In the genomic region with DNA sequence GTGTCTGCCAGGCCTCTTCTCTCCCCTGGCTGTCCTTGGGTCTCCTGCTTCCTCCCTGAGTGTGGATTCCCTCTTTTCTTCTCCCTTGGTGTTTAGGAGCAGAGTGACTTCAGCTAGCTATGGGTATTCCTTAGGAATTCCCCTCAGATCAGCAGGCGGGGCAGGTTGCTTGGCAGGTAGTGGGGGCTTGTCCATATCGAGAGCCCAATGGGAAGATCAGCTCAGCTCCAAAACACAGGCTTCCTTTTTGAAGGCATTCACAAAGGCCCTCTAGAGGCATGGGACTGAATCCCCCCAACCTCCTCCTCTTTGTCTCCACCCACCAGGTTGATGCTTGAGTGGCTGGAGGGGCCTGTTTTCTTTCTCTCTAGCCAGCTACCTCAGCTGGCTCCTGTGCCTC, we compare ENCODE assay signal across 8 mouse cellular contexts. TPM values are rescaled to one million over a fixed set of nuclear protein-coding genes. Genes with fewer than 3 reads are reported as not detected.
DNase-seq lines count a peak whose midpoint lies in the region; ATAC-seq and TF ChIP-seq lines count a peak whose summit lies in the region.

No protein-coding gene starts in this region.

- no peak for ATAC-seq in kidney, embryonic 16.5 days (ENCODE audit: low FRiP score, low TSS enrichment)
- ATAC-seq in embryonic facial prominence, embryonic 13.5 days (ENCODE audit: insufficient number of reproducible peaks, insufficient read depth, low FRiP score, low TSS enrichment, low read depth) = no peak
- ATAC-seq in intestine, embryonic 14.5 days (replicated peaks; ENCODE audit: low FRiP score, low TSS enrichment, low read depth) = no peak
- ATAC-seq in neural tube, embryonic 13.5 days (ENCODE audit: low read depth) = no peak

- H3K27ac ChIP-seq in kidney, embryonic 16.5 days (ENCODE audit: low read length) = peak overlapping the region; percentile 15; the same call in 1 of the 2 replicates
- no peak overlapping the region for H3K27ac ChIP-seq in kidney, adult 2 months (ENCODE audit: insufficient read depth, low read depth, low read length)
- peak overlapping the region; percentile 90 for H3K27ac ChIP-seq in embryonic facial prominence, embryonic 13.5 days
- H3K27ac ChIP-seq in intestine, embryonic 14.5 days (ENCODE audit: low read depth) = no peak overlapping the region
- peak overlapping the region; percentile 91 for H3K27ac ChIP-seq in neural tube, embryonic 13.5 days (replicated peaks)

- H3K27me3 ChIP-seq in kidney, embryonic 16.5 days (ENCODE audit: insufficient read depth, low read length) = no peaks in the 10 kb centered on the region
- H3K27me3 ChIP-seq in kidney, adult 2 months (replicated peaks; ENCODE audit: control insufficient read depth, insufficient read depth, low read length) = no peaks in the 10 kb centered on the region
- no peaks in the 10 kb centered on the region for H3K27me3 ChIP-seq in embryonic facial prominence, embryonic 13.5 days
- no peaks in the 10 kb centered on the region for H3K27me3 ChIP-seq in intestine, embryonic 14.5 days (replicated peaks; ENCODE audit: control insufficient read depth, insufficient read depth, low read length)
- no peaks in the 10 kb centered on the region for H3K27me3 ChIP-seq in neural tube, embryonic 13.5 days

- H3K4me2 ChIP-seq in kidney, embryonic 16.5 days (replicated peaks; ENCODE audit: low read depth, low read length) = peak overlapping the region; percentile 92
- H3K4me2 ChIP-seq in embryonic facial prominence, embryonic 13.5 days = peak overlapping the region; percentile 92
- peak overlapping the region; percentile 91 for H3K4me2 ChIP-seq in intestine, embryonic 14.5 days (ENCODE audit: low read length)
- H3K4me2 ChIP-seq in neural tube, embryonic 13.5 days = peak overlapping the region; percentile 92

- H3K4me1 ChIP-seq in kidney, embryonic 16.5 days (ENCODE audit: insufficient read depth, low read length) = peaks cover 36% of the 10 kb centered on the region
- H3K4me1 ChIP-seq in kidney, adult 2 months (ENCODE audit: control insufficient read depth, insufficient read depth, low read length) = peaks cover 22% of the 10 kb centered on the region; the same call in 1 of the 2 replicates
- peaks cover 45% of the 10 kb centered on the region for H3K4me1 ChIP-seq in embryonic facial prominence, embryonic 13.5 days
- H3K4me1 ChIP-seq in intestine, embryonic 14.5 days (replicated peaks; ENCODE audit: control insufficient read depth, insufficient read depth, low read length) = peaks cover 33% of the 10 kb centered on the region
- peaks cover 59% of the 10 kb centered on the region for H3K4me1 ChIP-seq in neural tube, embryonic 13.5 days (replicated peaks)

- TF ChIP-seq CTCF in kidney, adult 2 months (conservative IDR thresholded peaks at IDR 0.05; ENCODE audit: insufficient read depth, insufficient read length, low read depth, low read length) = no peak

- H3K36me3 ChIP-seq in kidney, embryonic 16.5 days (ENCODE audit: insufficient read depth, low read length) = peaks cover 42% of the 10 kb centered on the region
- H3K36me3 ChIP-seq in kidney, adult 2 months (ENCODE audit: control insufficient read depth, insufficient read depth, low read length) = peaks cover 3% of the 10 kb centered on the region
- H3K36me3 ChIP-seq in embryonic facial prominence, embryonic 13.5 days = peaks cover 54% of the 10 kb centered on the region
- peaks cover 63% of the 10 kb centered on the region for H3K36me3 ChIP-seq in intestine, embryonic 14.5 days (ENCODE audit: control insufficient read depth, insufficient read depth, low read length)
- H3K36me3 ChIP-seq in neural tube, embryonic 13.5 days = peaks cover 52% of the 10 kb centered on the region

- no peak for TF ChIP-seq POLR2A in kidney, adult 2 months (IDR thresholded peaks at IDR 0.05; ENCODE audit: low read depth, low read length)

- no peak for DNase-seq in kidney, adult 2 months
- no peak for DNase-seq in intestine, embryonic 14.5 days (ENCODE audit: low spot score)
- DNase-seq in B cell, adult 2 months = no peak
- DNase-seq in layer of hippocampus, postnatal 25 days (ENCODE audit: extremely low spot score in 1 of 2, low spot score in 1 of 2) = no peak
- no peak for DNase-seq in ovary, adult 18-20 months (ENCODE audit: low spot score)

- 33% methylated on average over 2 of the region's 2 CpGs for WGBS in kidney, embryonic 16.5 days
- WGBS in kidney, adult 2 months = 54% methylated on average over 2 of the region's 2 CpGs
- WGBS in embryonic facial prominence, embryonic 13.5 days = 30% methylated on average over 2 of the region's 2 CpGs
- 48% methylated on average over 2 of the region's 2 CpGs for WGBS in intestine, embryonic 14.5 days
- WGBS in neural tube, embryonic 13.5 days = 17% methylated on average over 2 of the region's 2 CpGs

- H3K4me3 ChIP-seq in kidney, embryonic 16.5 days (ENCODE audit: low read length) = peak overlapping the region; percentile 73
- no peak overlapping the region for H3K4me3 ChIP-seq in kidney, adult 2 months (ENCODE audit: insufficient read depth, low read depth, low read length)
- H3K4me3 ChIP-seq in embryonic facial prominence, embryonic 13.5 days = peak overlapping the region; percentile 88
- peak overlapping the region; percentile 68 for H3K4me3 ChIP-seq in intestine, embryonic 14.5 days (ENCODE audit: low read depth, low read length)
- peak overlapping the region; percentile 91 for H3K4me3 ChIP-seq in neural tube, embryonic 13.5 days

- peak overlapping the region; percentile 82 for H3K9ac ChIP-seq in kidney, embryonic 16.5 days (replicated peaks; ENCODE audit: low read length)
- H3K9ac ChIP-seq in embryonic facial prominence, embryonic 13.5 days = peak overlapping the region; percentile 95
- 0 out of 2 replicates have a peak overlapping the region, but pooled peaks have one; percentile 81 for H3K9ac ChIP-seq in intestine, embryonic 14.5 days (ENCODE audit: low read length)
- H3K9ac ChIP-seq in neural tube, embryonic 13.5 days = peak overlapping the region; percentile 97

- H3K9me3 ChIP-seq in kidney, embryonic 16.5 days (ENCODE audit: low read length) = no peaks in the 10 kb centered on the region
- no peaks in the 10 kb centered on the region for H3K9me3 ChIP-seq in embryonic facial prominence, embryonic 13.5 days
- H3K9me3 ChIP-seq in intestine, embryonic 14.5 days (ENCODE audit: control insufficient read depth, low read length) = no peaks in the 10 kb centered on the region
- no peaks in the 10 kb centered on the region for H3K9me3 ChIP-seq in neural tube, embryonic 13.5 days

RNA-seq across cellular contexts. Expression of gene Mtmr4, which starts 4.5 kb away (rescaled TPM):
- 41.7 and 42.2 TPM in 2 replicates for polyA plus RNA-seq in kidney, embryonic 16.5 days (2015; fragmentation: Nextera tagmentation; extraction: Ambion mirVana)
- 26.0 and 29.3 TPM in 2 replicates for polyA plus RNA-seq in kidney, adult 2 months (2012; rRNA removed)
- polyA plus RNA-seq in embryonic facial prominence, embryonic 13.5 days (2015; fragmentation: Nextera tagmentation; extraction: Ambion mirVana) = 31.9 and 35.2 TPM in 2 replicates
- polyA plus RNA-seq in intestine, embryonic 14.5 days (2014; fragmentation: Nextera tagmentation; extraction: Ambion mirVana) = 35.3 and 36.2 TPM in 2 replicates
- polyA plus RNA-seq in neural tube, embryonic 13.5 days (2015; fragmentation: Nextera tagmentation; extraction: Ambion mirVana) = 54.4 and 58.2 TPM in 2 replicates
- 10 to 100 TPM; 72.8 to 89.7 TPM for total RNA-seq in layer of hippocampus, postnatal 25 days (2021)

RNA-seq across cellular contexts. Expression of gene Hsf5, which starts 20.5 kb away (rescaled TPM):
- polyA plus RNA-seq in kidney, embryonic 16.5 days (2015; fragmentation: Nextera tagmentation; extraction: Ambion mirVana) = 0.17 and 0.32 TPM in 2 replicates
- polyA plus RNA-seq in kidney, adult 2 months (2012; rRNA removed) = 0.05 and 0.12 TPM in 2 replicates
- polyA plus RNA-seq in embryonic facial prominence, embryonic 13.5 days (2015; fragmentation: Nextera tagmentation; extraction: Ambion mirVana) = 0.23 and 0.25 TPM in 2 replicates
- polyA plus RNA-seq in intestine, embryonic 14.5 days (2014; fragmentation: Nextera tagmentation; extraction: Ambion mirVana) = 0.23 and 0.38 TPM in 2 replicates
- polyA plus RNA-seq in neural tube, embryonic 13.5 days (2015; fragmentation: Nextera tagmentation; extraction: Ambion mirVana) = 0.59 and 0.63 TPM in 2 replicates
- under 1 TPM; 0.32 to 0.35 TPM for total RNA-seq in layer of hippocampus, postnatal 25 days (2021)

RNA-seq across cellular contexts. Expression of gene Sept4, which starts 27.8 kb away (rescaled TPM):
- 70.6 and 77.8 TPM in 2 replicates for polyA plus RNA-seq in kidney, embryonic 16.5 days (2015; fragmentation: Nextera tagmentation; extraction: Ambion mirVana)
- polyA plus RNA-seq in kidney, adult 2 months (2012; rRNA removed) = 36.6 and 43.1 TPM in 2 replicates
- 10.6 and 11.3 TPM in 2 replicates for polyA plus RNA-seq in embryonic facial prominence, embryonic 13.5 days (2015; fragmentation: Nextera tagmentation; extraction: Ambion mirVana)
- 17.2 and 19.5 TPM in 2 replicates for polyA plus RNA-seq in intestine, embryonic 14.5 days (2014; fragmentation: Nextera tagmentation; extraction: Ambion mirVana)
- polyA plus RNA-seq in neural tube, embryonic 13.5 days (2015; fragmentation: Nextera tagmentation; extraction: Ambion mirVana) = 21.9 and 27.2 TPM in 2 replicates
- 100 to 1,000 TPM; 165 to 186 TPM for total RNA-seq in layer of hippocampus, postnatal 25 days (2021)

RNA-seq across cellular contexts. Expression of gene Gm11492, which starts 30.0 kb away (rescaled TPM):
- not detected in 2 replicates for polyA plus RNA-seq in kidney, embryonic 16.5 days (2015; fragmentation: Nextera tagmentation; extraction: Ambion mirVana)
- not detected in 2 replicates for polyA plus RNA-seq in kidney, adult 2 months (2012; rRNA removed)
- not detected in 2 replicates for polyA plus RNA-seq in embryonic facial prominence, embryonic 13.5 days (2015; fragmentation: Nextera tagmentation; extraction: Ambion mirVana)
- not detected in 2 replicates for polyA plus RNA-seq in intestine, embryonic 14.5 days (2014; fragmentation: Nextera tagmentation; extraction: Ambion mirVana)
- not detected in 2 replicates for polyA plus RNA-seq in neural tube, embryonic 13.5 days (2015; fragmentation: Nextera tagmentation; extraction: Ambion mirVana)
- total RNA-seq in layer of hippocampus, postnatal 25 days (2021) = not detected

Comparison
In these comparisons a context has a peak if more than half of its experiments do, and no peak if none do; other contexts are left out.
1. H3K27ac ChIP-seq: peak in kidney, embryonic 16.5 days (single experiment), embryonic facial prominence, embryonic 13.5 days (single experiment) and neural tube, embryonic 13.5 days (single experiment); none in kidney, adult 2 months (single experiment) and intestine, embryonic 14.5 days (single experiment).
2. Peak in every context shown above with its lines, with median percentiles within 50 percentile points of each other: H3K4me2 ChIP-seq and H3K9ac ChIP-seq.